Mouse (Mus musculus): ENCODE measurements at regions not wholly inside any gene's neighbourhood (a gene's known extent, or its start where the extent isn't known, plus 50 kb on each side); places are given as distances from the start of the nearest gene placed in this dataset.

DNA sequence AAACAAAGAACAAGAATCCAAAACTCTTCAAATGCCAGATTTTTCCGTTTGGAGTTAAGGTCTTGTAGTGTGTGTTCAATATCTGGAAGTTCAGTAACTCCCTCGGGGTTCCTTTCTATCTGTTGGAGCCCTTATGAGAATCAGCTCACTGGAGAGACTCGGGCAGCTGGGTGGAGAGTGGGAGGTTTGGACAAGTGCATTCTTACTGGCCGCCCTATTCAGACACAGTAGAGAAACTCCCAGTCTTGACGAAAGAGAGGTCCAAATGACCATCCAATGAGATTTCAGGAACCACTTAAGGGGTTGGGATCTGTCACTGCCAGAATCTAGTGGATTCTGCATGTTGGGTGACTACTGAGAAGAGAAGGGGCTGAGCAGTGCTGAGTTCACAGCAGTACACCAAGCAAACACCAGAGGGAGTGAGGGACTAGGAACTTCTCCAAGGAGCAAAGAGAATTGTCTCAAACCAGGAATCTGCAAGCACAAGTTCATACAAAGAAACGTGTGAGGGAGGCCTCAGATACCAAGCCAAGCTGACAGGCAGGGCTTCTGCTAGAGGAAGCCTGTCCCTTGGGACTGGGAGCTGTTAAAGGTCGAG, 310.0 kb upstream of the Magi2 start:
- DNase-seq (ENCODE audit: low spot score in 2 of 2) = peak; percentile 51 to 58

DNA sequence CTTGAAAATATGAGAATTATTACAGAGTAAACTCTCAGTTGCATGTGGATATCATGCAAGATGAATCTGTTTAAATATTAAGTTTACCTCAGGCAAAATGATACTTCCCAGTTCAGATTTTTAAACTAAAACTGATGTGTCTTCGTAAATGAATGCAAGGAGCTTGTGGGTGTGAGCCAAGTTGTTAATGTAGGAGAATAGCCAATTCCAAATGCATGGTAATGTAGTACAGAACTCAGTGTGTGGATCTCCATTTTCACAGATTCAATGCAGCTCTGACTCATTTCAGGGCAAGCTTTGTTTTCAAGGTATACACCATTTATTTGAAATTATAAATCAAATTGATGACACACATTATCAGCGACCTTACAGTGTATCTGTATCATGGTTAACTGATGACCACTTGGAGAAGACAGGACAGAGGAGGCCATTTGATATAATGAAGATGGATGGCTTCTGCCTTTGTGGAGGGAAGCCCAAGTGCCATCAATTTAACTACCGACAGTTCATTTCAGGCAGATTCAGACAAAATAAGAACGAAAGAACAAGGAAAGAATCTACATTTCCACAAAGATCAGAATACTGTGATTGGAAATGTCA, 272.9 kb upstream of the Magi2 start:
- peak in 1 of 2 experiments; percentile 0 for DNase-seq (ENCODE audit: low spot score in 2 of 2)
